Mouse (Mus musculus) liver, adult 2 months (tissue): Measurements from ENCODE around the gene Chd8.

ENCODE experiments used
- CTCF ChIP-seq: fragments of 200-500 bp; IDR thresholded peaks from 2 replicates; pipeline ENCODE4 v1.5.1; 2011; ENCODE audit warnings: low read depth, low read length, control low read depth
- POLR2A ChIP-seq: fragments of 200-500 bp; IDR thresholded peaks from 2 replicates; pipeline ENCODE4 v1.6.1; 2011; ENCODE audit warnings: low read length, control low read depth; ENCODE audit not compliant: insufficient read depth; ENCODE audit errors: extremely low read depth

DNA sequence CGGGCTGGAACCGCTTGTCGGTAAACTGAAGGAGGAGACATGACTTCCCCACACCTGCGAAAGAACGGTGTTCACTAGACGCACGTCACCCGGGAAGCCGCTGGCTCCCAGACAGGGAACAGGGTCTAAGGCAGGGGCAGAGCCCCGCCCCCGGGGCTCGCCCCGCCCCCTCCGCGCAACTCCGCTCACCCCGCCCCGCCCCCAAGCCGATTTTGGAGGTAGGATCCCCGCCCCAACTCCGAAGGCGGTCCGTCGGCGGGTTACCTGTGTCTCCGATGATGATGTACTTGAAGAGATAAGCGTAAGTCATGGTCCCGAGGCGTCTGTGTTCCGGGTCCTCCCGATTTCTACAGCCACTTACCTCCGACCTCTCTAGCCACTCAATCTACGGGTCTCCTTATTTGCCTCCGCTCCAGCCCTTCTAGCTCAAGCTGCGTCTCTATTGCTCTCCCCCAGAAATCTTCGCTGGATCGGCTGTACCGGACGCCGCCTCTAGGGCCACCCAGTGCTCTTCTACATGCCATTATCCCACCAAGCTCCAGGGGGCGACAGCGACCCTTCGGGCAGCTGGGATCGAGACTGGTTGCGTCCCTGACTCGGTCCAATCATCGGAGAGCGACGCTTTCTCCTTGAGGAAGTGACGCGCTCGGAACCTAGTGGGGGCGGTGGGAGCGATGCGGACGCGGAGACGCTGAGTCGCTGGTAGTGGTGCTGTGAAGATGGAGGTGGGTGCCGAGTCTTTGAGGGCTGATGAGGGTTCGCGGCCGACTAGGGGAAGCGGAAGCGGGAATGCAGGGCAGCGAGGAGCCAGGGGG, 21.6 kb upstream of the Chd8 start, which contains the start of the genes Tox4 and Rab2b:
- TF ChIP-seq POLR2A (peak; percentile 71), CTCF (peak; percentile 99)
